Mouse (Mus musculus) MEL (cell line): ENCODE results near the gene Slc3a1.

Experiments used
- CTCF ChIP-seq, 3 experiments: IDR thresholded peaks in 2 of 3; conservative IDR thresholded peaks in 1 of 3; 2 replicates each; pipeline ENCODE4 v1.5.1; 2011 to 2012; ENCODE audit warnings: low read length in 3 of 3, low read depth in 2 of 3, mild to moderate bottlenecking in 2 of 3, improper control_type of control experiment in 1 of 3, inconsistent platforms in 1 of 3, mixed read lengths in 1 of 3, moderate library complexity in 1 of 3; ENCODE audit not compliant: control insufficient read depth in 1 of 3, insufficient read depth in 1 of 3, poor library complexity in 1 of 3, severe bottlenecking in 1 of 3
- JUND ChIP-seq: IDR thresholded peaks from 2 replicates; pipeline ENCODE4 v1.6.1; 2011; ENCODE audit warnings: low read depth, mild to moderate bottlenecking, improper control_type of control experiment, low read length

GRCm38 (mm10) chr17:85101751-85102150 is 73.6 kb downstream of the Slc3a1 start:
- TF ChIP-seq CTCF (IDR thresholded peaks at IDR 0.05 in 2 of 3, conservative IDR thresholded peaks at IDR 0.05 in 1 of 3; ENCODE audit: control insufficient read depth in 1 of 3, insufficient read depth in 1 of 3, low read depth in 2 of 3, low read length in 3 of 3, poor library complexity in 1 of 3, severe bottlenecking in 1 of 3) (no peak), JUND (no peak)
